Mouse (Mus musculus) hindbrain, postnatal 0 days (tissue): ENCODE data around the gene Clec16a. TPM values are rescaled to one million over a fixed set of nuclear protein-coding genes. Genes with fewer than 3 reads are reported as not detected.

Source experiments
- ATAC-seq: fragments of 200-750 bp; cut with Nextera tagmentation; 2 replicates; pipeline ENCODE4 v1.8.0; 2017; ENCODE audit warnings: mild to moderate bottlenecking, moderate TSS enrichment, moderate library complexity
- DNase-seq: peaks from one replicate; pipeline ENCODE4 v3.0.0-alpha.2; 2015; ENCODE audit warnings: low spot score
- H3K27ac ChIP-seq: fragments of 300-500 bp; sonication (generic); 2 replicates; pipeline ENCODE4 v1.5.1; 2014; ENCODE audit warnings: mild to moderate bottlenecking
- H3K27me3 ChIP-seq: fragments of 300-500 bp; sonication (generic); 2 replicates; pipeline ENCODE4 v1.6.1; 2014; ENCODE audit warnings: low read length, mixed read lengths; ENCODE audit not compliant: insufficient read depth
- H3K36me3 ChIP-seq: fragments of 300-500 bp; sonication (generic); 2 replicates; pipeline ENCODE4 v1.6.1; 2014; ENCODE audit warnings: low read length, mixed read lengths; ENCODE audit not compliant: insufficient read depth
- H3K4me1 ChIP-seq: fragments of 300-500 bp; sonication (generic); 2 replicates; pipeline ENCODE4 v1.6.1; 2014; ENCODE audit warnings: antibody characterized with exemption, low read length, mixed read lengths; ENCODE audit not compliant: insufficient read depth
- H3K4me2 ChIP-seq: fragments of 300-500 bp; sonication (generic); 2 replicates; pipeline ENCODE4 v1.6.1; 2014; ENCODE audit warnings: low read depth, mild to moderate bottlenecking, low read length, moderate library complexity, mixed read lengths
- H3K4me3 ChIP-seq: fragments of 300-500 bp; sonication (generic); 2 replicates; pipeline ENCODE4 v1.5.1; 2014; ENCODE audit warnings: low read length
- H3K9ac ChIP-seq: fragments of 300-500 bp; sonication (generic); replicated peaks from 2 replicates; pipeline ENCODE4 v1.6.1; 2014; ENCODE audit warnings: mild to moderate bottlenecking, low read length, moderate library complexity, mixed read lengths
- H3K9me3 ChIP-seq: fragments of 300-500 bp; sonication (generic); 2 replicates; pipeline ENCODE4 v1.6.1; 2016; ENCODE audit warnings: low read length, mixed read lengths
- CTCF ChIP-seq: IDR thresholded peaks from 2 replicates; pipeline ENCODE4 v1.5.1; 2016; ENCODE audit warnings: antibody characterized with exemption, control low read depth, low read depth
- whole genome bisulfite sequencing: fragments of 180-500 bp; shearing (Covaris S2); extraction: QIAGEN DNeasy Blood & Tissue Kit; methylation state at CpG from one replicate; pipeline ENCODE4 v1.1.7; 2014; 5-methylcytosine and 5-hydroxymethylcytosine counted together
- polyA plus RNA-seq: library from polyadenylated mRNA; unstranded; fragments of >200 nt; fragmentation: Nextera tagmentation; extraction: Ambion mirVana; gene quantifications from 2 replicates; pipeline ENCODE4 v1.2.1, GENCODE M21; 2015
- total RNA-seq: library from RNA; depleted of rRNA; stranded (reverse); fragments of >200 nt; gene quantifications from 2 replicates; pipeline ENCODE4 v1.2.3, GENCODE M21; 2014

Gene Clec16a
- total and polyA plus RNA-seq, 2 experiments from 2014 or later: 62.5 to 67.8 TPM

GRCm38 (mm10) chr16:10771769-10772510 is 226.8 kb downstream of the Clec16a start:
- Histone ChIP-seq H3K27ac (no peak overlapping the region), H3K9me3 (no peaks in the 10 kb centered on the region), H3K4me2 (no peak overlapping the region), H3K27me3 (no peaks in the 10 kb centered on the region), H3K36me3 (no peaks in the 10 kb centered on the region), H3K4me3 (no peak overlapping the region), H3K9ac (no peak overlapping the region), H3K4me1 (no peaks in the 10 kb centered on the region)
- no peak for ATAC-seq
- WGBS: 69% methylated on average over 19 of the region's 19 CpGs
- TF ChIP-seq CTCF: no peak
- no peak for DNase-seq

- Histone ChIP-seq H3K27ac (no peak overlapping the region), H3K4me1 (no peaks in the 10 kb centered on the region), H3K9me3 (no peaks in the 10 kb centered on the region), H3K4me2 (no peak overlapping the region), H3K9ac (no peak overlapping the region), H3K4me3 (no peak overlapping the region), H3K27me3 (no peaks in the 10 kb centered on the region), H3K36me3 (no peaks in the 10 kb centered on the region)
- DNase-seq (no peak), ATAC-seq (no peak)
- TF ChIP-seq CTCF: no peak
- WGBS: 78% methylated on average over 8 of the region's 8 CpGs
These were observed 228.4 kb downstream of the Clec16a start for GRCm38 (mm10) chr16:10773543-10773942.

- no peak for TF ChIP-seq CTCF
- no peaks in the 10 kb centered on the region for H3K9me3 ChIP-seq
- H3K36me3 ChIP-seq: no peaks in the 10 kb centered on the region
- 65% methylated on average over 4 of the region's 4 CpGs for WGBS
- H3K27me3 ChIP-seq: no peaks in the 10 kb centered on the region
- H3K4me2 ChIP-seq: no peak overlapping the region
- H3K9ac ChIP-seq: no peak overlapping the region
- ATAC-seq (no peak), DNase-seq (no peak)
- no peaks in the 10 kb centered on the region for H3K4me1 ChIP-seq
- H3K4me3 ChIP-seq: no peak overlapping the region
- H3K27ac ChIP-seq: no peak overlapping the region
These were observed 229.6 kb downstream of the Clec16a start for GRCm38 (mm10) chr16:10774726-10775125.

- no peaks in the 10 kb centered on the region for H3K9me3 ChIP-seq
- WGBS: 70% methylated on average over 7 of the region's 7 CpGs
- H3K4me3 ChIP-seq: no peak overlapping the region
- ATAC-seq (no peak), DNase-seq (no peak)
- TF ChIP-seq CTCF: no peak
- no peak overlapping the region for H3K27ac ChIP-seq
- H3K4me2 ChIP-seq: no peak overlapping the region
- H3K4me1 ChIP-seq: no peaks in the 10 kb centered on the region
- no peaks in the 10 kb centered on the region for H3K36me3 ChIP-seq
- no peaks in the 10 kb centered on the region for H3K27me3 ChIP-seq
- H3K9ac ChIP-seq: no peak overlapping the region
These were observed 231.2 kb downstream of the Clec16a start for GRCm38 (mm10) chr16:10776322-10776721.

- no peak overlapping the region for H3K4me3 ChIP-seq
- no peak for ATAC-seq
These were observed 232.5 kb downstream of the Clec16a start for GRCm38 (mm10) chr16:10777579-10778160.

GRCm38 (mm10) chr16:10780631-10781120 is 235.5 kb downstream of the Clec16a start:
- ATAC-seq: no peak
- H3K9me3 ChIP-seq: no peaks in the 10 kb centered on the region
- H3K27ac ChIP-seq: no peak overlapping the region
- WGBS: 76% methylated on average over 5 of the region's 5 CpGs
- H3K9ac ChIP-seq: no peak overlapping the region
- H3K4me2 ChIP-seq: no peak overlapping the region
- H3K4me3 ChIP-seq: no peak overlapping the region
- no peak for DNase-seq
- H3K36me3 ChIP-seq: no peaks in the 10 kb centered on the region
- H3K27me3 ChIP-seq: no peaks in the 10 kb centered on the region
- TF ChIP-seq CTCF: no peak
- H3K4me1 ChIP-seq: peaks cover 4% of the 10 kb centered on the region; the same call in 1 of the 2 replicates

More at GRCm38 (mm10) chr16:10777579-10778160, 232.5 kb downstream of the Clec16a start:
- H3K9ac ChIP-seq: no peak overlapping the region
- WGBS: 66% methylated on average over 5 of the region's 5 CpGs
- no peaks in the 10 kb centered on the region for H3K36me3 ChIP-seq
- no peaks in the 10 kb centered on the region for H3K27me3 ChIP-seq
- no peak for TF ChIP-seq CTCF
- H3K9me3 ChIP-seq: no peaks in the 10 kb centered on the region
- no peak overlapping the region for H3K4me2 ChIP-seq
- no peak overlapping the region for H3K27ac ChIP-seq
- DNase-seq: no peak
- H3K4me1 ChIP-seq: no peaks in the 10 kb centered on the region

GRCm38 (mm10) chr16:10781862-10782371 is 236.8 kb downstream of the Clec16a start:
- no peak for TF ChIP-seq CTCF
- Histone ChIP-seq H3K4me2 (no peak overlapping the region), H3K9ac (no peak overlapping the region), H3K4me3 (no peak overlapping the region), H3K36me3 (no peaks in the 10 kb centered on the region), H3K9me3 (no peaks in the 10 kb centered on the region), H3K27me3 (no peaks in the 10 kb centered on the region), H3K27ac (no peak overlapping the region), H3K4me1 (peaks cover 7% of the 10 kb centered on the region)
- DNase-seq: no peak
- WGBS: 52% methylated on average over 9 of the region's 9 CpGs
- no peak for ATAC-seq
